In genomic region chr5:118929990-118930501, GRCm38 (mm10) we compare ENCODE assay signal across 9 mouse cellular contexts.
DNase-seq lines count a peak whose midpoint lies in the region; ATAC-seq and TF ChIP-seq lines count a peak whose summit lies in the region.
"Had no signal": no experiment of that assay in that cellular context is flagged by ENCODE, and none has a peak within 500 bp of the region (broad histone marks: within the 10 kb centered on the region; RNA-seq: fewer than 3 reads in every experiment).

No protein-coding gene starts in this region.

- H3K4me3 ChIP-seq in kidney, embryonic 15.5 days (replicated peaks) = peak overlapping the region; percentile 21
- H3K4me3 ChIP-seq in embryonic fibroblast, embryonic 13.5 days (ENCODE audit: insufficient read depth, low read length) = peak overlapping the region; percentile 25; the same call in 1 of the 2 replicates
- peak overlapping the region; percentile 28 for H3K4me3 ChIP-seq in limb, embryonic 14.5 days (replicated peaks; ENCODE audit: low read length)
- peak overlapping the region; percentile 35 for H3K4me3 ChIP-seq in neural tube, embryonic 15.5 days (replicated peaks)
- no peak overlapping the region for H3K4me3 ChIP-seq in cerebellum, adult 2 months (replicated peaks; ENCODE audit: insufficient read depth, low read depth, low read length)
- H3K4me3 ChIP-seq: liver, embryonic 15.5 days had no signal

- H3K27ac ChIP-seq in kidney, embryonic 15.5 days = no peak overlapping the region
- H3K27ac ChIP-seq in embryonic fibroblast, embryonic 13.5 days (ENCODE audit: insufficient read depth, low read length) = no peak overlapping the region
- no peak overlapping the region for H3K27ac ChIP-seq in limb, embryonic 14.5 days (replicated peaks; ENCODE audit: low read depth, low read length)
- H3K27ac ChIP-seq in neural tube, embryonic 15.5 days (replicated peaks) = no peak overlapping the region
- no peak overlapping the region for H3K27ac ChIP-seq in cerebellum, adult 2 months (ENCODE audit: insufficient read depth, low read length)
- H3K27ac ChIP-seq: liver, embryonic 15.5 days had no signal

- H3K9me3 ChIP-seq in kidney, embryonic 15.5 days (replicated peaks) = no peaks in the 10 kb centered on the region; the same call in 1 of the 2 replicates
- H3K9me3 ChIP-seq in limb, embryonic 14.5 days (ENCODE audit: control insufficient read depth, low read length) = no peaks in the 10 kb centered on the region
- H3K9me3 ChIP-seq in neural tube, embryonic 15.5 days (replicated peaks) = no peaks in the 10 kb centered on the region
- H3K9me3 ChIP-seq: liver, embryonic 15.5 days had no signal

- DNase-seq in kidney, adult 18-20 months = no peak
- peak; percentile 8 for DNase-seq in limb, embryonic 14.5 days (ENCODE audit: low spot score)
- no peak for DNase-seq in frontal cortex, adult 2 months (ENCODE audit: extremely low spot score in 1 of 2, low spot score in 1 of 2)
- no peak for DNase-seq in cerebellum, adult 8-10 months
- DNase-seq in cerebellum, adult 2 months = no peak

- peaks cover 56% of the 10 kb centered on the region for H3K27me3 ChIP-seq in kidney, embryonic 15.5 days
- H3K27me3 ChIP-seq in limb, embryonic 14.5 days (ENCODE audit: control insufficient read depth, insufficient read depth, low read length) = peaks cover 15% of the 10 kb centered on the region; the same call in 1 of the 2 replicates
- peaks cover 6% of the 10 kb centered on the region for H3K27me3 ChIP-seq in neural tube, embryonic 15.5 days (replicated peaks)
- peaks cover 1% of the 10 kb centered on the region; the same call in 1 of the 2 replicates for H3K27me3 ChIP-seq in cerebellum, adult 2 months (ENCODE audit: control insufficient read depth, insufficient read depth, low read length)

- WGBS in kidney, embryonic 15.5 days = 2% methylated on average over 21 of the region's 23 CpGs
- 3% methylated on average over 23 of the region's 23 CpGs for WGBS in limb, embryonic 14.5 days
- 4% methylated on average over 23 of the region's 23 CpGs for WGBS in neural tube, embryonic 15.5 days
- 4% methylated on average over 23 of the region's 23 CpGs for WGBS in cerebellum, adult 2 months

- TF ChIP-seq CTCF in embryonic fibroblast, embryonic 13.5 days (IDR thresholded peaks at IDR 0.05; ENCODE audit: borderline replicate concordance, insufficient read depth, low read length) = no peak
- no peak for TF ChIP-seq CTCF in cerebellum, adult 2 months (IDR thresholded peaks at IDR 0.05; ENCODE audit: borderline replicate concordance, insufficient read depth, low read depth, low read length)

- ATAC-seq in kidney, embryonic 15.5 days (replicated peaks; ENCODE audit: low FRiP score) = peak; percentile 74
- no peak; the same call in 1 of the 2 replicates for ATAC-seq in limb, embryonic 14.5 days (ENCODE audit: low FRiP score, low read depth)
- ATAC-seq in neural tube, embryonic 15.5 days (ENCODE audit: low FRiP score) = no peak

- peaks cover 12% of the 10 kb centered on the region for H3K4me1 ChIP-seq in kidney, embryonic 15.5 days
- H3K4me1 ChIP-seq in embryonic fibroblast, embryonic 13.5 days (ENCODE audit: control insufficient read depth, insufficient read depth, low read length) = no peaks in the 10 kb centered on the region
- peaks cover 6% of the 10 kb centered on the region; the same call in 1 of the 2 replicates for H3K4me1 ChIP-seq in limb, embryonic 14.5 days (ENCODE audit: control insufficient read depth, insufficient read depth, low read length)
- H3K4me1 ChIP-seq in neural tube, embryonic 15.5 days = peaks cover 10% of the 10 kb centered on the region
- H3K4me1 ChIP-seq in cerebellum, adult 2 months (ENCODE audit: control insufficient read depth, insufficient read depth, low read length) = no peaks in the 10 kb centered on the region
- H3K4me1 ChIP-seq: liver, embryonic 15.5 days had no signal

- peak overlapping the region; percentile 51 for H3K4me2 ChIP-seq in kidney, embryonic 15.5 days
- H3K4me2 ChIP-seq in limb, embryonic 14.5 days (replicated peaks; ENCODE audit: low read depth, low read length, severe bottlenecking) = peak overlapping the region; percentile 50
- peak overlapping the region; percentile 65 for H3K4me2 ChIP-seq in neural tube, embryonic 15.5 days
- H3K4me2 ChIP-seq: liver, embryonic 15.5 days had no signal

- H3K9ac ChIP-seq in kidney, embryonic 15.5 days = 0 out of 2 replicates have a peak overlapping the region, but pooled peaks have one; percentile 6
- H3K9ac ChIP-seq in limb, embryonic 14.5 days (ENCODE audit: low read depth, low read length, severe bottlenecking) = no peak overlapping the region
- H3K9ac ChIP-seq in neural tube, embryonic 15.5 days (replicated peaks) = peak overlapping the region; percentile 28; the same call in 1 of the 2 replicates
- H3K9ac ChIP-seq: liver, embryonic 15.5 days had no signal

- TF ChIP-seq POLR2A in embryonic fibroblast, embryonic 13.5 days (IDR thresholded peaks at IDR 0.05; ENCODE audit: low read depth, low read length) = no peak
- TF ChIP-seq POLR2A in limb, embryonic 14.5 days (IDR thresholded peaks at IDR 0.05; ENCODE audit: borderline replicate concordance, extremely low read depth, insufficient read depth, insufficient read length) = no peak
- no peak for TF ChIP-seq POLR2A in cerebellum, adult 2 months (IDR thresholded peaks at IDR 0.05; ENCODE audit: borderline replicate concordance, insufficient read depth, low read length)

- no peaks in the 10 kb centered on the region for H3K36me3 ChIP-seq in kidney, embryonic 15.5 days
- no peaks in the 10 kb centered on the region for H3K36me3 ChIP-seq in limb, embryonic 14.5 days (ENCODE audit: control insufficient read depth, insufficient read depth, low read length)
- no peaks in the 10 kb centered on the region for H3K36me3 ChIP-seq in neural tube, embryonic 15.5 days
- H3K36me3 ChIP-seq: liver, embryonic 15.5 days had no signal
